ENCODE assay signal across 15 mouse cellular contexts in the genomic region with DNA sequence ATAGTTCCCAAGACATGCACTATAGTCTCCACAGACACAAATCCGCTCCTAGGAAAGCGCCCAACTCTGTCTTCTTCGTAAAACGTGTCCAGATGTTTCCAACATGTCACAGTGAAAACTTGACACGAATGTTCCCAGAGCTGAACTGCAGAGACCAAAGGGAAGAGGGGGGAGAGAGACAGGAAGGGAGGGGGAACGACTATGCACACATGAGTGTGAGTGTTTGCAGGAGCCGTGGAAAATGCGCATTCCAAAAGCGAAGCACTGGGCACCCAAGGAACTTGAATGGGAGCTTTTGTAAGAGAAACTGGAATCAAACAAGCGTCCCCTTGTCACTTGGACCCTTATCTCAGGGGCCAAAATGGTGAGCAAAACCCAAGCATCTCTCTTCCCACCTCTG.
DNase-seq lines count a peak whose midpoint lies in the region; ATAC-seq lines count a peak whose summit lies in the region.
"Had no signal": no experiment of that assay in that cellular context is flagged by ENCODE, and none has a peak within 500 bp of the region (broad histone marks: within the 10 kb centered on the region; RNA-seq: fewer than 3 reads in every experiment).

No protein-coding gene starts in this region.

- H3K9ac ChIP-seq in kidney, embryonic 14.5 days (ENCODE audit: low read depth, low read length), result no peak overlapping the region
- no peak overlapping the region for H3K9ac ChIP-seq in embryonic facial prominence, embryonic 13.5 days
- no peak overlapping the region for H3K9ac ChIP-seq in liver, embryonic 11.5 days (ENCODE audit: low read depth, low read length)
- H3K9ac ChIP-seq: kidney, embryonic 15.5 days; stomach, embryonic 15.5 days had no signal

- no peaks in the 10 kb centered on the region for H3K9me3 ChIP-seq in kidney, embryonic 14.5 days (ENCODE audit: control insufficient read depth, low read length)
- no peaks in the 10 kb centered on the region for H3K9me3 ChIP-seq in embryonic facial prominence, embryonic 13.5 days
- no peaks in the 10 kb centered on the region for H3K9me3 ChIP-seq in liver, embryonic 11.5 days (ENCODE audit: control insufficient read depth, low read length)
- H3K9me3 ChIP-seq: kidney, embryonic 15.5 days; stomach, embryonic 15.5 days had no signal

- H3K36me3 ChIP-seq in kidney, embryonic 14.5 days (ENCODE audit: control insufficient read depth, insufficient read depth, low read length), result no peaks in the 10 kb centered on the region
- H3K36me3 ChIP-seq in embryonic facial prominence, embryonic 13.5 days, result no peaks in the 10 kb centered on the region
- no peaks in the 10 kb centered on the region for H3K36me3 ChIP-seq in liver, embryonic 11.5 days (ENCODE audit: control insufficient read depth, insufficient read depth, low read length)
- H3K36me3 ChIP-seq: kidney, embryonic 15.5 days; stomach, embryonic 15.5 days had no signal

- no peak overlapping the region for H3K4me3 ChIP-seq in kidney, embryonic 14.5 days (ENCODE audit: low read length)
- H3K4me3 ChIP-seq in embryonic facial prominence, embryonic 13.5 days, result no peak overlapping the region
- no peak overlapping the region for H3K4me3 ChIP-seq in liver, embryonic 11.5 days (ENCODE audit: low read depth, low read length)
- H3K4me3 ChIP-seq: heart, adult 2 months; kidney, embryonic 15.5 days; stomach, embryonic 15.5 days had no signal

- 59% methylated on average over 10 of the region's 10 CpGs for WGBS in kidney, embryonic 14.5 days
- WGBS in embryonic facial prominence, embryonic 13.5 days, result 18% methylated on average over 10 of the region's 10 CpGs
- WGBS in liver, embryonic 11.5 days, result 57% methylated on average over 10 of the region's 10 CpGs

- 0 out of 2 replicates have a peak, but pooled peaks cover 7% of the 10 kb centered on the region for H3K4me1 ChIP-seq in kidney, embryonic 14.5 days (ENCODE audit: control insufficient read depth, insufficient read depth, low read length)
- H3K4me1 ChIP-seq in embryonic facial prominence, embryonic 13.5 days, result peaks cover 33% of the 10 kb centered on the region
- no peaks in the 10 kb centered on the region for H3K4me1 ChIP-seq in liver, embryonic 11.5 days (replicated peaks; ENCODE audit: control insufficient read depth, insufficient read depth, low read length)

- H3K4me2 ChIP-seq in kidney, embryonic 14.5 days (replicated peaks; ENCODE audit: low read depth, low read length), result no peak overlapping the region
- peak overlapping the region; percentile 46 for H3K4me2 ChIP-seq in embryonic facial prominence, embryonic 13.5 days
- no peak overlapping the region for H3K4me2 ChIP-seq in liver, embryonic 11.5 days
- H3K4me2 ChIP-seq: kidney, embryonic 15.5 days; stomach, embryonic 15.5 days had no signal

- no peaks in the 10 kb centered on the region for H3K27me3 ChIP-seq in kidney, embryonic 14.5 days (ENCODE audit: control insufficient read depth, insufficient read depth, low read length)
- H3K27me3 ChIP-seq in embryonic facial prominence, embryonic 13.5 days, result peaks cover 4% of the 10 kb centered on the region; the same call in 1 of the 2 replicates
- H3K27me3 ChIP-seq in liver, embryonic 11.5 days (replicated peaks; ENCODE audit: control insufficient read depth, insufficient read depth, low read length), result no peaks in the 10 kb centered on the region
- H3K27me3 ChIP-seq: kidney, embryonic 15.5 days; Patski; stomach, embryonic 15.5 days had no signal

- ATAC-seq in kidney, embryonic 14.5 days (ENCODE audit: low FRiP score, low TSS enrichment), result no peak
- no peak for ATAC-seq in embryonic facial prominence, embryonic 13.5 days (ENCODE audit: insufficient number of reproducible peaks, insufficient read depth, low FRiP score, low TSS enrichment, low read depth)
- no peak for ATAC-seq in liver, embryonic 11.5 days (replicated peaks; ENCODE audit: low FRiP score)
- ATAC-seq: forebrain, embryonic 14.5 days; Patski had no signal

- intact Hi-C loops in heart, postnatal 14 days (cut with DNase I), result loop anchor here (5.0 kb wide), 1 partner anchor 142 kb away; no protein-coding TSS in a partner anchor
- intact Hi-C loops in left cerebral cortex, postnatal 25 days (cut with DNase I), result no loop called here

- DNase-seq in kidney, postnatal 4 days, result peak; percentile 4 to 6
- peak; percentile 9 to 25 for DNase-seq in heart, postnatal 14 days
- peak; percentile 45 for DNase-seq in lung, postnatal 10 days
- DNase-seq in liver, embryonic 11.5 days (ENCODE audit: low spot score), result no peak
- DNase-seq in B cell, adult 2 months, result no peak
- DNase-seq in left cerebral cortex, postnatal 25 days (ENCODE audit: low spot score in 2 of 2), result no peak
- DNase-seq: adrenal gland, postnatal 36 days; cerebellum, postnatal 25 days had no signal

- H3K27ac ChIP-seq in kidney, embryonic 14.5 days (ENCODE audit: low read depth, low read length), result no peak overlapping the region
- peak overlapping the region; percentile 48 for H3K27ac ChIP-seq in embryonic facial prominence, embryonic 13.5 days
- no peak overlapping the region for H3K27ac ChIP-seq in liver, embryonic 11.5 days (ENCODE audit: low read depth, low read length)
- H3K27ac ChIP-seq: heart, adult 2 months; kidney, embryonic 15.5 days; stomach, embryonic 15.5 days had no signal

Comparison
In these comparisons a context has a peak if more than half of its experiments do, and no peak if none do; other contexts are left out.
1. DNase-seq: peak in kidney, postnatal 4 days (2 of 2), heart, postnatal 14 days (2 of 2) and lung, postnatal 10 days (single experiment); none in liver, embryonic 11.5 days (single experiment), B cell, adult 2 months (0 of 2) and left cerebral cortex, postnatal 25 days (0 of 2).